Mouse (Mus musculus) intestine, embryonic 16.5 days (tissue): ENCODE measurements around the gene Rufy1. TPM values are rescaled to one million over a fixed set of nuclear protein-coding genes. Genes with fewer than 3 reads are reported as not detected.

ENCODE experiments used
- ATAC-seq: fragments of 200-750 bp; cut with Nextera tagmentation; 2 replicates; pipeline ENCODE4 v1.8.0; 2017; ENCODE audit warnings: moderate TSS enrichment, moderate library complexity
- H3K27ac ChIP-seq: fragments of 300-500 bp; sonication (generic); 2 replicates; pipeline ENCODE4 v1.5.1; 2014; ENCODE audit warnings: mild to moderate bottlenecking, low read length
- H3K27me3 ChIP-seq: fragments of 300-500 bp; sonication (generic); replicated peaks from 2 replicates; pipeline ENCODE4 v1.6.1; 2014; ENCODE audit warnings: low read length, control low read depth, mixed read lengths; ENCODE audit not compliant: control insufficient read depth, insufficient read depth
- H3K36me3 ChIP-seq: fragments of 300-500 bp; sonication (generic); 2 replicates; pipeline ENCODE4 v1.6.1; 2014; ENCODE audit warnings: low read length, control low read depth; ENCODE audit not compliant: control insufficient read depth, insufficient read depth
- H3K4me1 ChIP-seq: fragments of 300-500 bp; sonication (generic); 2 replicates; pipeline ENCODE4 v1.6.1; 2014; ENCODE audit warnings: low read length, control low read depth, mixed read lengths; ENCODE audit not compliant: control insufficient read depth, insufficient read depth
- H3K4me2 ChIP-seq: fragments of 300-500 bp; sonication (generic); 2 replicates; pipeline ENCODE4 v1.6.1; 2014; ENCODE audit warnings: low read depth, low read length, control low read depth
- H3K4me3 ChIP-seq: fragments of 300-500 bp; sonication (generic); 2 replicates; pipeline ENCODE4 v1.5.1; 2014; ENCODE audit warnings: mild to moderate bottlenecking, low read length
- H3K9ac ChIP-seq: fragments of 300-500 bp; sonication (generic); 2 replicates; pipeline ENCODE4 v1.6.1; 2014; ENCODE audit warnings: low read depth, low read length
- H3K9me3 ChIP-seq: fragments of 300-500 bp; sonication (generic); 2 replicates; pipeline ENCODE4 v1.6.1; 2016; ENCODE audit warnings: low read length, control low read depth; ENCODE audit not compliant: control insufficient read depth
- WGBS: fragments of 180-500 bp; shearing (Covaris S2); extraction: QIAGEN DNeasy Blood & Tissue Kit; methylation state at CpG from one replicate; pipeline ENCODE4 v1.1.7; 2014; 5-methylcytosine and 5-hydroxymethylcytosine counted together
- polyA plus RNA-seq: library from polyadenylated mRNA; unstranded; fragments of >200 nt; fragmentation: Nextera tagmentation; extraction: Ambion mirVana; gene quantifications from 2 replicates; pipeline ENCODE4 v1.2.1, GENCODE M21; 2015

Gene Rufy1
- polyA plus RNA-seq, 1 experiment from 2014 or later, result 19.5 TPM

- no peak overlapping the region for H3K4me2 ChIP-seq
- ATAC-seq, result no peak
- H3K4me3 ChIP-seq, result no peak overlapping the region
- 0 out of 2 replicates have a peak, but pooled peaks cover 2% of the 10 kb centered on the region for H3K4me1 ChIP-seq
- WGBS, result 64% methylated on average over 5 of the region's 5 CpGs
- H3K27ac ChIP-seq, result no peak overlapping the region
- H3K27me3 ChIP-seq, result no peaks in the 10 kb centered on the region
- no peak overlapping the region for H3K9ac ChIP-seq
- no peaks in the 10 kb centered on the region for H3K9me3 ChIP-seq
- H3K36me3 ChIP-seq, result peaks cover 15% of the 10 kb centered on the region; the same call in 1 of the 2 replicates
Measured at GRCm38 (mm10) chr11:50389616-50390015, 41.3 kb downstream of the Rufy1 start.

GRCm38 (mm10) chr11:50389011-50389410 is 41.9 kb downstream of the Rufy1 start:
- no peaks in the 10 kb centered on the region for H3K9me3 ChIP-seq
- H3K27me3 ChIP-seq, result no peaks in the 10 kb centered on the region
- H3K4me1 ChIP-seq, result 0 out of 2 replicates have a peak, but pooled peaks cover 2% of the 10 kb centered on the region
- no peak overlapping the region for H3K9ac ChIP-seq
- H3K4me2 ChIP-seq, result no peak overlapping the region
- 72% methylated on average over 3 of the region's 3 CpGs for WGBS
- ATAC-seq, result no peak
- H3K36me3 ChIP-seq, result peaks cover 17% of the 10 kb centered on the region
- H3K4me3 ChIP-seq, result no peak overlapping the region
- H3K27ac ChIP-seq, result no peak overlapping the region

GRCm38 (mm10) chr11:50388217-50388929 is 42.6 kb downstream of the Rufy1 start:
- Histone ChIP-seq H3K27ac (no peak overlapping the region), H3K36me3 (peaks cover 20% of the 10 kb centered on the region), H3K4me3 (no peak overlapping the region), H3K9ac (no peak overlapping the region), H3K9me3 (no peaks in the 10 kb centered on the region), H3K4me1 (0 out of 2 replicates have a peak, but pooled peaks cover 2% of the 10 kb centered on the region), H3K4me2 (no peak overlapping the region), H3K27me3 (no peaks in the 10 kb centered on the region)
- 88% methylated on average over 3 of the region's 3 CpGs for WGBS
- no peak for ATAC-seq

GRCm38 (mm10) chr11:50387697-50388096 is 43.2 kb downstream of the Rufy1 start:
- Histone ChIP-seq H3K27ac (no peak overlapping the region), H3K9ac (no peak overlapping the region), H3K9me3 (no peaks in the 10 kb centered on the region), H3K36me3 (peaks cover 22% of the 10 kb centered on the region), H3K4me2 (no peak overlapping the region), H3K4me3 (no peak overlapping the region), H3K4me1 (0 out of 2 replicates have a peak, but pooled peaks cover 2% of the 10 kb centered on the region), H3K27me3 (no peaks in the 10 kb centered on the region)
- ATAC-seq, result no peak
- 83% methylated on average over 4 of the region's 4 CpGs for WGBS

- Histone ChIP-seq H3K4me2 (no peak overlapping the region), H3K4me1 (0 out of 2 replicates have a peak, but pooled peaks cover 2% of the 10 kb centered on the region), H3K36me3 (peaks cover 22% of the 10 kb centered on the region), H3K4me3 (no peak overlapping the region), H3K27ac (no peak overlapping the region), H3K9ac (no peak overlapping the region), H3K27me3 (no peaks in the 10 kb centered on the region), H3K9me3 (no peaks in the 10 kb centered on the region)
- WGBS, result 82% methylated on average over 3 of the region's 3 CpGs
- ATAC-seq, result no peak
Measured at GRCm38 (mm10) chr11:50387167-50387679, 43.7 kb downstream of the Rufy1 start.

- Histone ChIP-seq H3K27ac (no peak overlapping the region), H3K27me3 (no peaks in the 10 kb centered on the region), H3K4me1 (peaks cover 12% of the 10 kb centered on the region), H3K4me2 (0 out of 2 replicates have a peak overlapping the region, but pooled peaks have one; percentile 25), H3K4me3 (peak overlapping the region; percentile 23; the same call in 1 of the 2 replicates), H3K9ac (no peak overlapping the region), H3K36me3 (peaks cover 12% of the 10 kb centered on the region; the same call in 1 of the 2 replicates), H3K9me3 (no peaks in the 10 kb centered on the region)
- no peak for ATAC-seq
- WGBS, result 24% methylated on average over 4 of the region's 4 CpGs
Measured at GRCm38 (mm10) chr11:50381311-50381710, 49.6 kb downstream of the Rufy1 start.

- WGBS, result 50% methylated on average over 12 of the region's 12 CpGs
- peaks cover 5% of the 10 kb centered on the region; the same call in 1 of the 2 replicates for H3K36me3 ChIP-seq
- no peaks in the 10 kb centered on the region for H3K27me3 ChIP-seq
- ATAC-seq, result no peak
- peak overlapping the region; percentile 93 for H3K4me2 ChIP-seq
- H3K4me1 ChIP-seq, result peaks cover 14% of the 10 kb centered on the region
- H3K4me3 ChIP-seq, result peak overlapping the region; percentile 96
- H3K9ac ChIP-seq, result peak overlapping the region; percentile 99
- H3K9me3 ChIP-seq, result no peaks in the 10 kb centered on the region
- H3K27ac ChIP-seq, result no peak overlapping the region
Measured at GRCm38 (mm10) chr11:50379023-50379752, 51.7 kb downstream of the Rufy1 start.

- Histone ChIP-seq H3K9me3 (no peaks in the 10 kb centered on the region), H3K27ac (peak overlapping the region; percentile 100), H3K4me2 (peak overlapping the region; percentile 93), H3K9ac (peak overlapping the region; percentile 99), H3K4me1 (peaks cover 14% of the 10 kb centered on the region), H3K36me3 (peaks cover 2% of the 10 kb centered on the region; the same call in 1 of the 2 replicates), H3K4me3 (peak overlapping the region; percentile 96), H3K27me3 (no peaks in the 10 kb centered on the region)
- WGBS, result under 1% methylated on average over 70 of the region's 71 CpGs
- peak; percentile 79 for ATAC-seq
Measured at GRCm38 (mm10) chr11:50377892-50378684, 52.8 kb downstream of the Rufy1 start.
